Mouse (Mus musculus): Measurements from ENCODE around the gene Gm9887.
"Not testable (repeated sequence)": the region's sequence is repeated elsewhere in the genome, so short reads cannot be mapped to it uniquely, and the experiment has no call there.

The Gm9887 gene

GRCm38 (mm10) chr12:69385542-69386280 is 13.5 kb upstream of the Gm9887 start:
- DNase-seq (ENCODE audit: low spot score): peak; percentile 46

GRCm38 (mm10) chr12:69384606-69385005 is 12.3 kb upstream of the Gm9887 start:
- DNase-seq (ENCODE audit: low spot score): no peak

- no peak for DNase-seq (ENCODE audit: low spot score)
These were observed 10.6 kb upstream of the Gm9887 start for GRCm38 (mm10) chr12:69382880-69383279.

- no peak for DNase-seq (ENCODE audit: low spot score)
These were observed 6.5 kb upstream of the Gm9887 start for GRCm38 (mm10) chr12:69378558-69379454.

- DNase-seq (ENCODE audit: low spot score): not testable (repeated sequence)
These were observed 5.4 kb upstream of the Gm9887 start for GRCm38 (mm10) chr12:69377636-69378035.

- DNase-seq (ENCODE audit: low spot score): no peak
These were observed 4.9 kb upstream of the Gm9887 start for GRCm38 (mm10) chr12:69377188-69377587.

- no peak for DNase-seq (ENCODE audit: low spot score)
These were observed 3.9 kb upstream of the Gm9887 start for GRCm38 (mm10) chr12:69376132-69376531.

- peak; percentile 42 for DNase-seq (ENCODE audit: low spot score)
These were observed 1.9 kb upstream of the Gm9887 start for GRCm38 (mm10) chr12:69373850-69374766.

- DNase-seq (ENCODE audit: low spot score): peak; percentile 35
These were observed 573 bp upstream of the Gm9887 start for GRCm38 (mm10) chr12:69372731-69373331.

- peak; percentile 83 for DNase-seq (ENCODE audit: low spot score)
These were observed 821 bp downstream of the Gm9887 start for GRCm38 (mm10) chr12:69371421-69371853.

- DNase-seq (ENCODE audit: low spot score): no peak
These were observed 1.3 kb downstream of the Gm9887 start for GRCm38 (mm10) chr12:69370936-69371335.

- DNase-seq (ENCODE audit: low spot score): no peak
These were observed 4.7 kb downstream of the Gm9887 start for GRCm38 (mm10) chr12:69367557-69367956.

- DNase-seq (ENCODE audit: low spot score): no peak
These were observed 5.8 kb downstream of the Gm9887 start for GRCm38 (mm10) chr12:69366424-69366823.

GRCm38 (mm10) chr12:69365757-69366156 is 6.5 kb downstream of the Gm9887 start:
- no peak for DNase-seq (ENCODE audit: low spot score)

- DNase-seq (ENCODE audit: low spot score): peak; percentile 78
These were observed 8.1 kb downstream of the Gm9887 start for GRCm38 (mm10) chr12:69363899-69364762.

GRCm38 (mm10) chr12:69363110-69363509 is 9.1 kb downstream of the Gm9887 start:
- DNase-seq (ENCODE audit: low spot score): not testable (repeated sequence)

- peak; percentile 75 for DNase-seq (ENCODE audit: low spot score)
These were observed 9.9 kb downstream of the Gm9887 start for GRCm38 (mm10) chr12:69362388-69362787.

GRCm38 (mm10) chr12:69361919-69362318 is 10.3 kb downstream of the Gm9887 start:
- DNase-seq (ENCODE audit: low spot score): no peak

GRCm38 (mm10) chr12:69360997-69361899 is 11.0 kb downstream of the Gm9887 start:
- DNase-seq (ENCODE audit: low spot score): peak; percentile 99

Data from MN1 (cell line).